Mouse (Mus musculus): ENCODE results near the gene Ap4m1. TPM values are rescaled to one million over a fixed set of nuclear protein-coding genes. Genes with fewer than 3 reads are reported as not detected.

The Ap4m1 gene
- polyA plus RNA-seq (2011; ENCODE audit: insufficient read depth, insufficient read length, low replicate concordance, missing spikeins) = 24.8 and 37.2 TPM in 2 replicates

DNA sequence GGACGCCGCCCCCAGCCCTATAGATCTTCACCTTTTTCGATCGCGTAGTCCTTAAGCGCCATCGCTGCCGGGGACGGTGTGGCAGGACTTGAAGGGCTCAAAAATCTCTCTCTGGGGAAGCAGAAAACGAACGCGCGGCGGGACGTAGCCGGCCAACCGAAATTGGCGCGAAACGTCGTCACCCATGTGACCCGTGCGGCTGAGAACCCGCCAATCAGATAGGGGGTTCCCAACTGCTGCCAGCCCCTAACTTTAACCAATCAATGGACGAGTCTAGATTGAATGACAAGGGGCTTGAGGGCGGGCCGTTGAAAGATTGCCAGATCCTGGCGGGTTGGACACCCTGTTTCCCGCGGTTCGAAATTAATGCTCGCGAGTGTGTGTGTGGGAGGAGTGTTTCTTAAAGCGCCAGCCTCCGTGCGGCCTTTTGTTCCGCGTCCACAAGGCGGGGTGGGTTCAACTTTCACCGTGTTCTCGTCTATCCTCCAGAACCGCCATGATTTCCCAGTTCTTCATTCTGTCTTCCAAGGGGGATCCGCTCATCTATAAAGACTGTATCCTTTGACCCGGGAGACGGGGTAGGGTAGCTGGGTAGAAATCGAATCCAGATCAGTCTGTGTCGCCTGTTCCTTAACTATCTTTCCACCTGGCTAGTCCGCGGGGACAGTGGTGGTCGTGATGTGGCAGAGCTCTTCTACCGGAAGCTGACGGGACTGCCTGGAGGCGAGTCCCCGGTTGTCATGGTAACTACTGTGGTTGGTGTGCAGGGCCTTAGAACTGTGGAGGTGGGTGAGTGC, at the start of gene Ap4m1, which contains the start of gene Mcm7:
TSS of gene Ap4m1 (plus strand) at position 308 of the 797 bp plus-strand sequence.
TSS of gene Mcm7 (minus strand) at position 728 of the 797 bp plus-strand sequence.
- peak within 1 kb of the TSS; percentile 82 for H3K4me3 ChIP-seq (replicated peaks; ENCODE audit: control insufficient read depth, low read depth, low read length)
- under 1% methylated on average over 54 of the region's 54 CpGs for WGBS
- no peak for TF ChIP-seq CTCF (IDR thresholded peaks at IDR 0.05; ENCODE audit: control insufficient read depth, insufficient read depth, low read length)
- TF ChIP-seq POLR2A (IDR thresholded peaks at IDR 0.05; ENCODE audit: borderline replicate concordance, control insufficient read depth, low read depth, low read length) = peak; percentile 78
- peak within 1 kb of the TSS; percentile 84 for H3K27ac ChIP-seq (ENCODE audit: control insufficient read depth, insufficient read depth, low read depth, low read length, poor library complexity)
- no peaks in the 10 kb centered on the region; the same call in 1 of the 2 replicates for H3K4me1 ChIP-seq (ENCODE audit: control insufficient read depth, insufficient read depth, low read length)

DNA sequence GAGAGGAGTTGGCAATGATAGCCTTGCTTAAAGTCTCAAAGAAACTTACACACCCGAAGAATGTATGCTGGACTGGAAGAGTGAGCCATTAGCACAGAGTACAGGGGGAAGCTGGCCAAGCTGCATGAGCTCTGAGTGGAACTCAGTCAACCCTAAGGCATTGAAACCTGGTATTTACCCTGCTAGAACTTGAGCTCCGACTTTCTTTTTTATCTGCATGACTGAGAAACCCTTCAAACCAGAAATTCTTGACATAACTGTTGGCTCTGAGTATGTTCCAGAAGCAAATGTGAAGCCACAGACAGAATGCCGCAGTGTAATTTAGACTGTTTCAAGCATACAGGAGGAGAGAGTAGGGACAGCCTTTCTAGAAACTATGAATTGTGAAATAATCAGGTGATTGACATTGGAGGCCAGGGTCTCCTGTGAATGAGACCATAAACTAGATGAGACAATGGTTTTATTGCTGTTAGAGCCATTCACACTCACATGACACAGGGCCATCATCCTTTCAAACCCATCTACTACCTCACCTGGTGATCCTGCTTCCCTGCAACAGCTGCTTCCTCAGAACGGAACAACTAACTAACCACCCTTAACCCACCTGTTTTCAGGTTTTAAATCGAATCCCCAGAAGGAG, 39.3 kb upstream of the Ap4m1 start:
- no peaks in the 10 kb centered on the region for H3K4me1 ChIP-seq (ENCODE audit: control insufficient read depth, insufficient read depth, low read length)
- TF ChIP-seq CTCF (IDR thresholded peaks at IDR 0.05; ENCODE audit: control insufficient read depth, insufficient read depth, low read length) (no peak), POLR2A (IDR thresholded peaks at IDR 0.05; ENCODE audit: borderline replicate concordance, control insufficient read depth, low read depth, low read length) (no peak)
- 86% methylated on average over 5 of the region's 5 CpGs for WGBS

DNA sequence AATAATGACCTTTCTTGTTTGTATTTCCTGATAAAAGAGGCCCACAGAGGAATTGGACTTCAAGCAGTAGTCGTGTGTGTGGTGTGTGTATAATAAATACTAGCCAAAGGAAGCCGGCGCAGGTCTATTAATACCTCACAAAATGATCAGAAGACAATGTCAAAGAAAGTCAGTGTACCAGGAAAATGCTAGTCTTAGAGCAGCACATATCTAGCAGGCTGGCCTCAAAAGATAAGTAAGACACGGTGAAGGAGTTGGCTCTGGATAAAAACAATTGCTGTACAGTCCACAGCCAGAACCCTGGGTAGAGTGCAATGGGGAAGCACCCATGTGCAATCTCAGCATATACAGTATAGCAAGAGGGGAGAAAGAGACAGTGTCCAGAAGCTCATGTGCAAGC, 34.5 kb upstream of the Ap4m1 start:
- no peak overlapping the region for H3K27ac ChIP-seq (ENCODE audit: control insufficient read depth, insufficient read depth, low read depth, low read length, poor library complexity)
- no peak overlapping the region for H3K4me3 ChIP-seq (replicated peaks; ENCODE audit: control insufficient read depth, low read depth, low read length)
- peaks cover 2% of the 10 kb centered on the region for H3K4me1 ChIP-seq (ENCODE audit: control insufficient read depth, insufficient read depth, low read length)
- 55% methylated on average over 4 of the region's 4 CpGs for WGBS
- TF ChIP-seq CTCF (IDR thresholded peaks at IDR 0.05; ENCODE audit: control insufficient read depth, insufficient read depth, low read length) = no peak
- no peak for TF ChIP-seq POLR2A (IDR thresholded peaks at IDR 0.05; ENCODE audit: borderline replicate concordance, control insufficient read depth, low read depth, low read length)

More for the DNA sequence above, 39.3 kb upstream of the Ap4m1 start:
- H3K27ac ChIP-seq (ENCODE audit: control insufficient read depth, insufficient read depth, low read depth, low read length, poor library complexity) = no peak overlapping the region
- no peak overlapping the region for H3K4me3 ChIP-seq (replicated peaks; ENCODE audit: control insufficient read depth, low read depth, low read length)

DNA sequence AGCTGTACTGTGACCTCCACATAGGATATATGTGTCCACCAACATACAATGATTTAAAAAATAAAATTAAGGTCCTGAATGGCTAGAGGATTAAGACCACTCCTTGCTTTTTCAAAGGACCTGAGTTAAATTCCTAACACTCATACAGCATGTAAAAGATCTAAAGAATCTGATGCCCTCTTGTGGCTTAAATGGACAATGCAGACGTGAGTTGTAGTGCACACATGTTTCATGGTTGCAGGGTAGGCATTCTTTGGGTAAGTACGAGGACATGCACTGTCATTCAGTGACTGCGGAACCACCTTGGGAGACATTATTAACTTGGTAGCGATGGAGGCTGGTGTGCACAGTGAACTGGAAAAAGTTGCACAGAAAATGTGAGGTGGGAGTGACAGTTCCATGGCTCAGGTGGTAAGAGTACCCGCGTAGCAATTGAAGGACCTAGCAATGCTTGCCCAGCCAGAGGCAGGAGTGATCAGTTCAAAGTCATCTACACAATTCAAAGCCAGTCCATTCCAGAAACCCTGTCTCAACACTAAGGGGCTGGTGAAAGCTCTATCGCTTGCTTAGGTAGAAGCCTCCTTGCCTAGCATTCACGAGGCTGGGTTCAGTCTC, 33.8 kb upstream of the Ap4m1 start:
- peak; percentile 34 for TF ChIP-seq CTCF (IDR thresholded peaks at IDR 0.05; ENCODE audit: control insufficient read depth, insufficient read depth, low read length)
- TF ChIP-seq POLR2A (IDR thresholded peaks at IDR 0.05; ENCODE audit: borderline replicate concordance, control insufficient read depth, low read depth, low read length) = no peak
- H3K4me1 ChIP-seq (ENCODE audit: control insufficient read depth, insufficient read depth, low read length) = peaks cover 2% of the 10 kb centered on the region
- 39% methylated on average over 8 of the region's 8 CpGs for WGBS
- no peak overlapping the region for H3K27ac ChIP-seq (ENCODE audit: control insufficient read depth, insufficient read depth, low read depth, low read length, poor library complexity)
- no peak overlapping the region for H3K4me3 ChIP-seq (replicated peaks; ENCODE audit: control insufficient read depth, low read depth, low read length)

DNA sequence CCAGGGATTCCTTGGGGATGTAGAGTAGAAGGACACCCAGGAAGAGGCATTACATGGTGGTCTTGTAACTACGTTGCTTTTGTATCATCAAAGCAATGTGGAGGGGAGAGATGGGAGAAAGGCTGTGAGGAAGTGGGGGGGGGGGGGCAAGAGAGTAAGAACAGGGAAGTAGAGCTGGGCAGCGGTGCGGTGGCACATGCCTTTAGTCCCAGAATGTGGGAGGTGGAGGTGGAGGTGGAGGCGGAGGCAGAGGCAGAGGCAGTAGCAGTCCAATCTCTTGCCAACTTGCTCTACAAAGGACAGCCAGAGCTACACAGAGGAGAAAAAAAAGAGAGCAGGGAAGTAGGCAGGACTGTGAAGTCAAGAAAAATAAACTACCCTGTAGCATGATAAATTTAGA, 33.2 kb upstream of the Ap4m1 start:
- Histone ChIP-seq H3K4me3 (replicated peaks; ENCODE audit: control insufficient read depth, low read depth, low read length) (no peak overlapping the region), H3K27ac (ENCODE audit: control insufficient read depth, insufficient read depth, low read depth, low read length, poor library complexity) (no peak overlapping the region), H3K4me1 (ENCODE audit: control insufficient read depth, insufficient read depth, low read length) (peaks cover 2% of the 10 kb centered on the region)
- no peak for TF ChIP-seq POLR2A (IDR thresholded peaks at IDR 0.05; ENCODE audit: borderline replicate concordance, control insufficient read depth, low read depth, low read length)
- TF ChIP-seq CTCF (IDR thresholded peaks at IDR 0.05; ENCODE audit: control insufficient read depth, insufficient read depth, low read length) = no peak
- WGBS = under 1% methylated on average over 4 of the region's 4 CpGs

DNA sequence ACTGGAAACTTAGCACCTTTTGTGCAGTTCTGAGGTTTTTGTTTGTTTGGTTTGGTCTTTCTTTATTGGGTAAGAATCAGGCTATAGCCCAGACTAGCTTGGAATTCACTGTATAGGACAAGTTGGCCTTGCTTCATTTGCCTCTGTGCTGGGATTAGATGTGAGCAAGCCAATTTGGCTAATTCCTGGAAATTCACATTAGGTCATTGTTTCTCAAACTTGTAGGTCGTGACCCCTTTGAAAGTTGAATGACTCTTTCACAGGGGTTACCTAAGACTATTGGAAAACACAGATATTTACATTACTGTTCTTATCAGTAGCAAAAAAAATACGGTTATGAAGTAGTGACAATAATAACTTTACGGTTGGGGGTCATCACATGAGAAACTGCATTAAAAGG, 17.4 kb upstream of the Ap4m1 start:
- Histone ChIP-seq H3K4me3 (replicated peaks; ENCODE audit: control insufficient read depth, low read depth, low read length) (no peak overlapping the region), H3K4me1 (ENCODE audit: control insufficient read depth, insufficient read depth, low read length) (no peaks in the 10 kb centered on the region; the same call in 1 of the 2 replicates), H3K27ac (ENCODE audit: control insufficient read depth, insufficient read depth, low read depth, low read length, poor library complexity) (no peak overlapping the region)
- no peak for TF ChIP-seq POLR2A (IDR thresholded peaks at IDR 0.05; ENCODE audit: borderline replicate concordance, control insufficient read depth, low read depth, low read length)
- no peak for TF ChIP-seq CTCF (IDR thresholded peaks at IDR 0.05; ENCODE audit: control insufficient read depth, insufficient read depth, low read length)
- 74% methylated on average over 3 of the region's 3 CpGs for WGBS

DNA sequence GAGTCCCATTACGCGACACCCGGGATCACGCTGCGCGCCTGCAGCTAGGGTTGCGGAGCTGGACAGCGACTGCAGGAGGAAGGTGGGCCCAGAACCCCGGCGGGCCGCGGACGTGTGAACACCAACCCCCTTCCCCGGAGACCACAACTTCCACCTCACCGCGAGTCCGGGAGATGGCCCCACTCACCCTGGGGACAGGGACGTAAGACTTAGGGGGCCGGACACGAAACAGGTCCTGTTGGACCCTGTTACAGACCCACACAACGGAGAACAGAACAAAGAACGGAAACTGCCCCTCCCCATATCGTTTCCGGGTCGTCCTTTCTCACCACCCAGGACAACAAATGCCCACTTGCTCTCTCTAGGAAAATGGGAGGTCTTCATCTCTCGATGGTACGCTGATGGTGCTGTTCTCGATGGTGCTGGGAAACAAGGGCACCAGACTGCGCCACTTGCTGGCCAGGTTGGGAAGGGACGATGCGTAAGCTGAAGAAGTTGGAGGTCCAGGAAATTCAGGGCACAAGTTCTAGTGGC, 16.3 kb upstream of the Ap4m1 start, which contains the start of gene Zfp113:
TSS of gene Zfp113 (minus strand) at position 302 of the 534 bp plus-strand sequence.
- H3K4me1 ChIP-seq (ENCODE audit: control insufficient read depth, insufficient read depth, low read length) = no peaks in the 10 kb centered on the region; the same call in 1 of the 2 replicates
- peak; percentile 97 for TF ChIP-seq CTCF (IDR thresholded peaks at IDR 0.05; ENCODE audit: control insufficient read depth, insufficient read depth, low read length)
- TF ChIP-seq POLR2A (IDR thresholded peaks at IDR 0.05; ENCODE audit: borderline replicate concordance, control insufficient read depth, low read depth, low read length) = peak; percentile 51; the same call in 1 of the 2 replicates
- under 1% methylated on average over 31 of the region's 31 CpGs for WGBS
- H3K27ac ChIP-seq (ENCODE audit: control insufficient read depth, insufficient read depth, low read depth, low read length, poor library complexity) = peak within 1 kb of the TSS; percentile 47
- H3K4me3 ChIP-seq (replicated peaks; ENCODE audit: control insufficient read depth, low read depth, low read length) = peak within 1 kb of the TSS; percentile 82

Measured in bone marrow, adult 2 months (tissue).